Mouse (Mus musculus): ENCODE measurements around the gene Rnf34.

Gene Rnf34

DNA sequence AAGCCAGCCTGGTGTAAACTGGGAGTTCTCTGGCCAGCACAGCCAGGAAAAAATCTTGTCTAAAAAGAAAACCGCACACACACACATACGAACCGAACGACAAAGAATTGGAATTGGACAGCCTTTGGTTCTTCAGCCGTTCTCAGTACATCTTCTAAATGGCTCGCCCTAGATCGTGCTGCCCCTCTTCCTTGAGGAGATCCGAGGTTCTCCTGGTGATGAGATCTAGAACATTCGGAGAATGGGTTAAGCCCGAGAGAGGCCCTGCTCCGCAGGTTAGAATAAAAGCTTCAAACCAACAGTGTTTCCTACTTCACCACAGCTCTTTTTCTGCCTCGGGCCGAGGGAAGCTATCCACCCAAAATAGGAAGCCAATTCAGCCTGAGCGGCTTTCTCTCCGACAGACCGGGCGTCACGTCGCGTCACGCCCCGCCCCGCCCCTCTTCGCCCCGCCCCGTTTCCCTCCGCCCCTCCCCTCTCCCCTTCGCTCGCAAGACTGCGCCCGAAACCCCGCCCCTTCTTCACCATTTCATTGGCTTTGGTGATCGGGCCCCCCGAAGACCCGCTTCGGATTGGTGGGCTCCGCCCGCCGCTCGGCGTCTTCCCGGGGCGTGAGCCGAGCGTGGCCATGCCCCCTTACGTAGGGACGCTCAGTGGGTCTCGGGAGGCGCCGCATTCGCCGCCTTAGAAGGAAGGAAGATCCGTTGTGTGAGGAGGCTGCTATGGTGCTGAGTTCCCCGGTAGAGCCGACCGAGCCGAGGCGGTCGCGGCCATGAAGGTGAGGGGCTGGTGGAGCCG lies at the start of gene Rnf34:
Gene Rnf34 (plus strand): TSS at position 528 of the 798 bp plus-strand sequence.
- peak; percentile 97 for DNase-seq (ENCODE audit: low read depth, low spot score)

DNA sequence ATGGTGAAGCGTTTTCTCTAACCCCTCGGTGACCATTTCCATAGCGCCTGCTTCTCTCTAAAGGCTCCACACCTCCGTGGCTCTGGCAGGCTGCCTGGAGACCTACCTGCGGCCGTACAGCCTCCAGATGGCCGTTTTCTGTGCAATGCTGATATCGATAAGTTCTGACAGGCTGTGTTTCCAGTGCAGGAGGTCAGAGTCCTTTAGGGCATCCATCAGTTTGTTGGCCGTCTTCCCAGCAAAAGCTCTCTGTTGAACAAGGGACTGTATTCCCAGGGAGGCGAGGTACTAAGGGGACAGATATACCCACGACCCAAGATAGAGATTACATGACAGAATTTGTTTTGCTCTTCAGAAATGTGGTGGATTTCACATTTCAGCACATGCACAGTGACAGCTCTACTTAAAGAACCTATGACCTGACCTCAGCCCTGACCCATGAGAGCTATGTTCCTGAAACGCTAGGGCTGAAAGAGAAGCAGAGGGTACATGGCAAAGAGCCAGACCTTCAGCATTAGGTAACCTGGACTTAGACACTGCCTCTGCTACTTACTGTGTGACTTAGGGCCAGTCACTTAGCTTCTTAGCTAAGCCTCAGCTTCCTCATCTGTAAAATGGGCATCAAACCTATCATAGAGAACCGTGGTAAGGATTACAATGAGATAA lies 49.4 kb upstream of the Rnf34 start:
- DNase-seq (ENCODE audit: low read depth, low spot score): no peak

DNA sequence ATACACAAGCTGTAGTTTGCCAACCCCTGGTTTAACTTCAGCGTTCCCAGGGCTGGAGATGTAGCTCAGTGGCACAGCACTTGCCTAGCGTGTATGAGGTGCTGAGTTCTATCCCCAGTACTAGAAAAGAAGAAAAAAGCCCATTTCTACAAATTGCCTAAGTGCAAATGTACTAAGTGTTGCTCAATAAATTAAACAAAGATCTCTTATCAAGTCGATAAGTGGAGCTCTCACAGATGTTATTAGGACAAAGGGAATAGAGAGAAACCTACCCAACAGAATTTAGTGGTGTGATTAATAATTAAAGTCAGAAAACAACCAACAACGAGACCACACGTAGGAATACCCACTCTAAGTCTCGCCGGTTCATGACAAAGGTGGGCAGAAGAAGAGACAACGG lies 48.2 kb upstream of the Rnf34 start:
- DNase-seq (ENCODE audit: low read depth, low spot score): no peak

DNA sequence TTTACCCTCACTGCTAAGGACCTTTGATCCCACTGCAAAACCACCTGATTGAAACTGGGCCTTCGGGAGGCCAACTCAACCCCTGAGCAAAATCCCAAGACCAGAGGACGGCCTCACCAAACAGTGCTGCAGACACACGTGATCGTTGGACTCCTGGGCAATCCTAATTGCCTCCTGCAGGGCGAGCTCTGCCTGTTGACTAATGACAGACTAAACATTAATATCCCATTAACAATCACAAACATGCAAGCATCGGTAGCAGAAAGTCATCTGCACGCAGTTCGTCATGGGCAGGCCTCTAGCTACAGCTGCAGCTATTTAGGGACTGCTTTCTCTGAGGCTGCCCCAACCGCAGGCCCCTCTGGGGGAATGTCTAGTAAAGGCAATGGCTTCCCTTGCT lies 47.1 kb upstream of the Rnf34 start:
- DNase-seq (ENCODE audit: low read depth, low spot score): no peak

GRCm38 (mm10) chr5:122805503-122805902 lies 44.3 kb upstream of the Rnf34 start:
- DNase-seq (ENCODE audit: low read depth, low spot score): no peak

- no peak for DNase-seq (ENCODE audit: low read depth, low spot score)
Observed at GRCm38 (mm10) chr5:122811364-122812079, 38.3 kb upstream of the Rnf34 start.

GRCm38 (mm10) chr5:122812699-122813098 lies 37.1 kb upstream of the Rnf34 start:
- no peak for DNase-seq (ENCODE audit: low read depth, low spot score)

- peak; percentile 97 for DNase-seq (ENCODE audit: low read depth, low spot score)
Observed at GRCm38 (mm10) chr5:122820777-122821523, 28.9 kb upstream of the Rnf34 start, which contains the start of gene Anapc5. Gene Anapc5 (minus strand): TSS chr5:122821339.

GRCm38 (mm10) chr5:122821524-122821885 lies 28.3 kb upstream of the Rnf34 start:
- no peak for DNase-seq (ENCODE audit: low read depth, low spot score)

GRCm38 (mm10) chr5:122822441-122822840 lies 27.4 kb upstream of the Rnf34 start:
- DNase-seq (ENCODE audit: low read depth, low spot score): no peak

- DNase-seq (ENCODE audit: low read depth, low spot score): no peak
Observed at GRCm38 (mm10) chr5:122823976-122824375, 25.9 kb upstream of the Rnf34 start.

- no peak for DNase-seq (ENCODE audit: low read depth, low spot score)
Observed at GRCm38 (mm10) chr5:122824450-122824849, 25.4 kb upstream of the Rnf34 start.

- DNase-seq (ENCODE audit: low read depth, low spot score): no peak
Observed at GRCm38 (mm10) chr5:122825099-122825498, 24.7 kb upstream of the Rnf34 start.

DNA sequence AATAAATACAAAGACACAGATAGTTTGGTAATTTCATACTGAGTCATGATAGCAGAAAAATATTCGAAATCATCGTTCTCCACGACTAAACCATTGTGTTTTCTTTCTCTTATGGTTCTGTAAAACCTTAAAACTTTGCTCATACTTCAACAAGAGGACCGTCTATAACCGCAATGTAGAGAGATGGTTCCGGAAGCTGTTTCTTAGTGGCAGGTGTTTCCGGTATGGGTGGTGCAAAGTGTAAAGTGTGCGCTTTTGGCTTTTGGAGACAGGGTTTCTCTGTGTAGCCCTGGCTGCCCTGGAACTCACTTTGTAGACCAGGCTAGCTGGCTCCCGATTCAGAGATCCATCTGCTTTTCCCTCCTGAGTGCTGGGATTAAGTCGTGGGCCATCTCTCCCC lies 17.3 kb upstream of the Rnf34 start:
- DNase-seq (ENCODE audit: low read depth, low spot score): no peak

DNA sequence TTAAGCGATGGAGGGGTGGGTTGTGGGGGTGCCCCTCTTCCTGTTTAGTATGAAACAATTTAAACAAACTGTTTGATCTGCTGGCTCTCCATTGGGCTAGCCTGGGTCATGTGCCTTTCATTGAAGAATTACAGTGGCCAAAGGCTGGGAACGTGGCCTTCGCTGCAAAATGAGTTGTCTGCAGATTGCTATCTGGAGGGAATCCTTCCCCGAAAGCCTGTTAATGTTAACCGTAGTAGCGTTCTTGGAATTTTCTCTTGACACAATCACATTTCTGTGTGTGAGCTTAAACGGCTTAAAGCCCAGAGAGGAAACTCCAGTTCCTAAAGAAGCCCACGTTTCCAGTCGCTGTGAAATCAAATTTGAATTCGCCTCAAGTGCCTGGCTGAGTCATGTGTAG lies 16.9 kb upstream of the Rnf34 start:
- DNase-seq (ENCODE audit: low read depth, low spot score): no peak

DNA sequence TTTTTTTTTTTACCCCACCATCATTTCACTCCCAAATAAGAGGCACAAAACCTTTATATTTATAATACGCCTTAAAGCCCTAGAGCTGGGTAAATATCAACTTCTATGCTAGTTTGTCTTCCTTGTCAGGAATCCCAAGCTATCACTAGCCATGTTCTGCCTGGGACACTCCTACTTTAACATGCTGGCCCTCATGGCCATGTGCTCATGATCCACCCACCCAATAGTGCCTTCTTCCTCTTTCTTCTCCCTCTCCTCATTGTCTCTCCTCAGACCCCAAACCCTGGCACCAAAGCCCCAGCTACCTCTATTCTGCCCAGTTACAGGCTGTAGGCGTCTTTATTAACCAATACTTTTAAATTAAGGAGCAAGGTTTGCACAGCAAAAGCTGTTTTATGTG lies 8.7 kb upstream of the Rnf34 start:
- no peak for DNase-seq (ENCODE audit: low read depth, low spot score)

- no peak for DNase-seq (ENCODE audit: low read depth, low spot score)
Observed at GRCm38 (mm10) chr5:122843799-122844198, 6.0 kb upstream of the Rnf34 start.

- DNase-seq (ENCODE audit: low read depth, low spot score): no peak
Observed at GRCm38 (mm10) chr5:122850319-122851002, 613 bp downstream of the Rnf34 start.

DNA sequence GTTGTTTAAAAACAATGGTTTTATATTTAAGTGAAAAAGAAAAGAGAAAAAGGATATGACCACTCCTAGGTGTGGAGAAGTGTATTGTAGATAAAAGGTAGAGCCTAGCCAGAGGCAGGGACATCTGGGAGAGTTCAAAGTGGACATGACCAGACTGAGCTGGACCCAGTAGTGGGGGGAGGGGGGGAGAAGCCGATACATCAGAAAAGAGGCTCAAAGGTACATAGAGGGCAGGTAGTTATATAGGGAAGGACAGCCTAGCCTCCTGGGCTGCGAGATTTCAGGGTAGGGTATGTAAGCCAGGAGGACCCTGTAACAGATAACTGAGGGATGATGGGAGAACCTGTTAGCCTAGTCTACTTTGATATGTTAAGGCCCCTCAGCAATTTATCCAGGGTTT lies 2.8 kb downstream of the Rnf34 start:
- DNase-seq (ENCODE audit: low read depth, low spot score): no peak

- DNase-seq (ENCODE audit: low read depth, low spot score): no peak
Observed at GRCm38 (mm10) chr5:122855858-122856257, 6.0 kb downstream of the Rnf34 start.

GRCm38 (mm10) chr5:122863053-122863452 lies 13.2 kb downstream of the Rnf34 start:
- no peak for DNase-seq (ENCODE audit: low read depth, low spot score)
